Mouse (Mus musculus) MEL (cell line): Measurements from ENCODE around the gene Asphd1. TPM values are rescaled to one million over a fixed set of nuclear protein-coding genes. Genes with fewer than 3 reads are reported as not detected.

Source experiments
- DNase-seq: peaks from one replicate; pipeline ENCODE4 v3.0.0; 2011; ENCODE audit warnings: low read depth, low spot score
- H3K27ac ChIP-seq: 2 replicates; pipeline ENCODE4 v1.5.1; 2012; ENCODE audit warnings: low read depth, mild to moderate bottlenecking, control low read depth, low read length, moderate library complexity; ENCODE audit not compliant: control insufficient read depth
- H3K27me3 ChIP-seq, 2 experiments: fragments of 150-350 bp in 1 of 2; sonication (generic) in 1 of 2; 2 replicates each; pipeline ENCODE4 v1.6.1; 2012; ENCODE audit warnings: low read length in 2 of 2, mild to moderate bottlenecking in 2 of 2, improper control_type of control experiment in 1 of 2, moderate library complexity in 1 of 2; ENCODE audit not compliant: insufficient read depth in 2 of 2, control insufficient read depth in 1 of 2
- H3K36me3 ChIP-seq, 2 experiments: 2 replicates each; pipeline ENCODE4 v1.6.1; 2012 to 2014; ENCODE audit warnings: low read length in 2 of 2, improper control_type of control experiment in 1 of 2, inconsistent platforms in 1 of 2, mild to moderate bottlenecking in 1 of 2; ENCODE audit not compliant: insufficient read depth in 2 of 2, control insufficient read depth in 1 of 2
- H3K4me1 ChIP-seq, 2 experiments: fragments of 150-350 bp in 1 of 2; sonication (generic) in 1 of 2; 2 replicates each; pipeline ENCODE4 v1.6.1; 2012; ENCODE audit warnings: low read length in 2 of 2, improper control_type of control experiment in 1 of 2, mild to moderate bottlenecking in 1 of 2; ENCODE audit not compliant: insufficient read depth in 2 of 2, control insufficient read depth in 1 of 2
- H3K4me3 ChIP-seq, 2 experiments: fragments of 150-350 bp in 1 of 2; sonication (generic) in 1 of 2; 2 replicates each; pipeline ENCODE4 v1.5.1; 2012; ENCODE audit warnings: low read depth in 2 of 2, low read length in 2 of 2, mild to moderate bottlenecking in 2 of 2, moderate library complexity in 2 of 2, control low read depth in 1 of 2, improper control_type of control experiment in 1 of 2; ENCODE audit not compliant: control insufficient read depth in 1 of 2, insufficient read depth in 1 of 2
- H3K79me2 ChIP-seq: 2 replicates; pipeline ENCODE4 v1.6.1; 2012; ENCODE audit warnings: mild to moderate bottlenecking, low read length, moderate library complexity; ENCODE audit not compliant: control insufficient read depth, poor library complexity, insufficient read depth
- H3K9ac ChIP-seq: 2 replicates; pipeline ENCODE4 v1.6.1; 2012; ENCODE audit warnings: low read depth, mild to moderate bottlenecking, control low read depth, low read length, moderate library complexity; ENCODE audit not compliant: control insufficient read depth, poor library complexity, severe bottlenecking
- H3K9me3 ChIP-seq: fragments of 150-350 bp; sonication (generic); replicated peaks from 2 replicates; pipeline ENCODE4 v1.6.1; 2012; ENCODE audit warnings: mild to moderate bottlenecking, low read length, improper control_type of control experiment, moderate library complexity; ENCODE audit not compliant: insufficient read depth
- CHD1 ChIP-seq: IDR thresholded peaks from 2 replicates; pipeline ENCODE4 v1.6.1; 2012; ENCODE audit warnings: low read depth, mild to moderate bottlenecking, inconsistent platforms, low read length, improper control_type of control experiment
- CTCF ChIP-seq, 3 experiments: IDR thresholded peaks in 2 of 3; conservative IDR thresholded peaks in 1 of 3; 2 replicates each; pipeline ENCODE4 v1.5.1; 2011 to 2012; ENCODE audit warnings: low read length in 3 of 3, low read depth in 2 of 3, mild to moderate bottlenecking in 2 of 3, improper control_type of control experiment in 1 of 3, inconsistent platforms in 1 of 3, mixed read lengths in 1 of 3, moderate library complexity in 1 of 3; ENCODE audit not compliant: control insufficient read depth in 1 of 3, insufficient read depth in 1 of 3, poor library complexity in 1 of 3, severe bottlenecking in 1 of 3
- ETS1 ChIP-seq: IDR thresholded peaks from 2 replicates; pipeline ENCODE4 v1.6.1; 2012; ENCODE audit warnings: low read depth, mild to moderate bottlenecking, inconsistent platforms, low read length, improper control_type of control experiment, moderate library complexity
- GABPA ChIP-seq: IDR thresholded peaks from 2 replicates; pipeline ENCODE4 v1.6.1; 2012; ENCODE audit warnings: low read depth, mild to moderate bottlenecking, inconsistent platforms, low read length, improper control_type of control experiment, moderate library complexity
- GATA1 ChIP-seq: IDR thresholded peaks from 2 replicates; pipeline ENCODE4 v1.6.1; 2011; ENCODE audit warnings: low read depth, low read length, improper control_type of control experiment
- JUND ChIP-seq: IDR thresholded peaks from 2 replicates; pipeline ENCODE4 v1.6.1; 2011; ENCODE audit warnings: low read depth, mild to moderate bottlenecking, improper control_type of control experiment, low read length
- MAX ChIP-seq: IDR thresholded peaks from 2 replicates; pipeline ENCODE4 v1.6.1; 2011; ENCODE audit warnings: low read length, improper control_type of control experiment
- MAZ ChIP-seq: IDR thresholded peaks from 2 replicates; pipeline ENCODE4 v1.6.1; 2012; ENCODE audit warnings: low read depth, mild to moderate bottlenecking, inconsistent platforms, low read length, improper control_type of control experiment
- MEF2A ChIP-seq: IDR thresholded peaks from 2 replicates; pipeline ENCODE4 v1.6.1; 2014; ENCODE audit warnings: low read depth, mild to moderate bottlenecking, inconsistent platforms, low read length, improper control_type of control experiment; ENCODE audit not compliant: poor library complexity, insufficient replicate concordance, severe bottlenecking; ENCODE audit errors: extremely low read depth
- MYC ChIP-seq: IDR thresholded peaks from 2 replicates; pipeline ENCODE4 v1.6.1; 2011; ENCODE audit warnings: low read depth, mild to moderate bottlenecking, low read length, improper control_type of control experiment, moderate library complexity
- RAD21 ChIP-seq: IDR thresholded peaks from 2 replicates; pipeline ENCODE4 v1.6.1; 2011; ENCODE audit warnings: mild to moderate bottlenecking, low read depth, low read length, improper control_type of control experiment
- RCOR1 ChIP-seq: IDR thresholded peaks from 2 replicates; pipeline ENCODE4 v1.6.1; 2012; ENCODE audit warnings: low read depth, mild to moderate bottlenecking, inconsistent platforms, low read length, improper control_type of control experiment
- SIN3A ChIP-seq: IDR thresholded peaks from 2 replicates; pipeline ENCODE4 v1.6.1; 2012; ENCODE audit warnings: low read length, improper control_type of control experiment, inconsistent platforms
- SMC3 ChIP-seq: IDR thresholded peaks from 2 replicates; pipeline ENCODE4 v1.6.1; 2011; ENCODE audit warnings: low read depth, low read length, improper control_type of control experiment
- ZC3H11A ChIP-seq: IDR thresholded peaks from 2 replicates; pipeline ENCODE4 v1.6.1; 2012; ENCODE audit warnings: low read depth, mild to moderate bottlenecking, inconsistent platforms, low read length, improper control_type of control experiment
- polyA plus RNA-seq, 2 experiments: library from polyadenylated mRNA; stranded (reverse) in 1 of 2; unstranded in 1 of 2; fragments of >175 nt in 1 of 2; fragments of >200 nt in 1 of 2; gene quantifications; 2 replicates each; pipeline versions ENCODE4 v1.2.1 to v1.2.4; 2012; ENCODE audit warnings: low replicate concordance in 2 of 2, low read depth in 1 of 2; ENCODE audit not compliant: insufficient read length in 2 of 2, insufficient read depth in 1 of 2, missing spikeins in 1 of 2
- total RNA-seq: library from RNA; depleted of rRNA; stranded (reverse); fragments of 300-350 nt; gene quantifications from 2 replicates; pipeline ENCODE4 v1.2.3, GENCODE M21; 2012; rRNA removed

Asphd1 gene
- total RNA-seq, result 0.15 TPM in 1 of 2 replicates, not detected in the other
- under 1 TPM in 1 of 2 experiments, not detected in 1; 0.74 TPM for polyA plus RNA-seq

DNA sequence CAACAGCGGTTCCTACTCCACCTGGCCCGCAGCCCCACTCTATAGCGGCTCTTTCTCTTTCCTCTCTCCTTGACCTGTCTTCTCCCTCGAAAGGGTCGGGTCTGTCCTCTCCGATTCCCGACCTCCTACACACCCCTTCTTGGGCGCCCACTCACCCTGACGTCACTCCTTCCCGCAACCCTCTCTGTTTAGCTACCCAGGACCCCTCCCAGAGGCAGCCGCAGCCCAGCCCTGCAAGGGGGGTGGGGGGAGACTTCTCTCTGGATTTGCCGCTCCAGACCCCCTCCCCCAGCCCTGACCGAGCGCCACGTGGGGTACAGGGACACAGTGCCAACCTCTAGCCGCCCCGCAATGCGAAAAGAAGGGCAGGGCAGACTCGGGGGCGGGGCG, at the start of gene Asphd1:
Asphd1 (minus strand) TSS at position 180 of the 390 bp plus-strand sequence.
- DNase-seq, result no peak
- H3K9me3 ChIP-seq, result no peaks in the 10 kb centered on the region
- H3K27ac ChIP-seq, result no peak within 1 kb of the TSS
- H3K4me1 ChIP-seq, result peaks cover 0 to 9% of the 10 kb centered on the region in 2 experiments; a peak in 2 of 4 replicates
- TF ChIP-seq RAD21 (no peak), JUND (no peak), CTCF (IDR thresholded peaks at IDR 0.05 in 2 of 3, conservative IDR thresholded peaks at IDR 0.05 in 1 of 3; ENCODE audit: control insufficient read depth in 1 of 3, insufficient read depth in 1 of 3, low read depth in 2 of 3, low read length in 3 of 3, poor library complexity in 1 of 3, severe bottlenecking in 1 of 3) (no peak), GABPA (no peak), MAZ (no peak), RCOR1 (no peak), SIN3A (no peak), MEF2A (no peak), CHD1 (no peak), ETS1 (no peak), MAX (no peak)
- H3K4me3 ChIP-seq, result peak within 1 kb of the TSS in 1 of 2 experiments; percentile 26; a peak in 2 of 4 replicates
- no peaks in the 10 kb centered on the region for H3K27me3 ChIP-seq
- H3K9ac ChIP-seq, result peak within 1 kb of the TSS; percentile 5
- H3K36me3 ChIP-seq, result no peaks in the 10 kb centered on the region; a peak in 1 of 4 replicates
- no peaks in the 10 kb centered on the region for H3K79me2 ChIP-seq

DNA sequence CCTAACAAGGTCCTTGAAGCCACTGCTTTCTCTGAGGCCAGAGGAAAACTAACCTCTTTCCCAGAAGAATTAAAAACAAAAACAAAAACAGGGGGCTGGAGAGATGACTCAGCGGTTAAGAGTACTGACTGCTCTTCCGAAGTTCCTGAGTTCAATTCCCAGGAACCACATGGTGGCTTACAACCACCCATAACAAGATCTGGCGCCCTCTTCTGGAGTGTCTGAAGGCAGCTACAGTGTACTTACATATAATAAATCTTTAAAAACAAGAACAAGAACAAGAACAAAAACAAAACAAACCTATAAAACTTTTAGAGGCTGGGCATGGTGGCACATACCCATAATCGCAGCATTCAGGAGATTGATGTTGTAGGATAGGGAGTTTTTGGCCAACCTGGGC, 47.1 kb upstream of the Asphd1 start:
- no peaks in the 10 kb centered on the region for H3K27me3 ChIP-seq
- TF ChIP-seq GATA1 (no peak), MYC (0 out of 2 replicates have a peak, but pooled peaks have one; percentile 28), CTCF (IDR thresholded peaks at IDR 0.05 in 2 of 3, conservative IDR thresholded peaks at IDR 0.05 in 1 of 3; ENCODE audit: control insufficient read depth in 1 of 3, insufficient read depth in 1 of 3, low read depth in 2 of 3, low read length in 3 of 3, poor library complexity in 1 of 3, severe bottlenecking in 1 of 3) (peak; percentile 14 to 50 (median 27); a peak in 4 of 6 replicates), ZC3H11A (peak; percentile 38; the same call in 1 of the 2 replicates), SMC3 (peak; percentile 65), RAD21 (peak; percentile 34)
- TF ChIP-seq, all 39 proteins: peak for 5
- H3K27ac ChIP-seq, result no peak overlapping the region
- no peaks in the 10 kb centered on the region for H3K9me3 ChIP-seq
- H3K9ac ChIP-seq, result no peak overlapping the region
- peak; percentile 43 for DNase-seq
- no peaks in the 10 kb centered on the region for H3K79me2 ChIP-seq
- no peaks in the 10 kb centered on the region; a peak in 2 of 4 replicates for H3K36me3 ChIP-seq
- no peaks in the 10 kb centered on the region for H3K4me1 ChIP-seq
- H3K4me3 ChIP-seq, result no peak overlapping the region
